Mouse (Mus musculus): Measurements from ENCODE around the gene Arap2. TPM values are rescaled to one million over a fixed set of nuclear protein-coding genes. Genes with fewer than 3 reads are reported as not detected.

The Arap2 gene
- polyA plus RNA-seq, 1 experiment from 2014 or later, result 2.1 TPM

- 95% methylated on average over 3 of the region's 3 CpGs for WGBS
Observed at GRCm38 (mm10) chr5:62574336-62574844, 191.6 kb downstream of the Arap2 start.

More at GRCm38 (mm10) chr5:62574336-62574844, 191.6 kb downstream of the Arap2 start:
- no peaks in the 10 kb centered on the region for H3K36me3 ChIP-seq (replicated peaks)
- no peaks in the 10 kb centered on the region for H3K27me3 ChIP-seq
- H3K4me2 ChIP-seq, result no peak overlapping the region
- H3K4me1 ChIP-seq, result no peaks in the 10 kb centered on the region
- H3K27ac ChIP-seq, result no peak overlapping the region
- ATAC-seq (ENCODE audit: low FRiP score), result no peak
- H3K9me3 ChIP-seq, result no peaks in the 10 kb centered on the region
- no peak overlapping the region for H3K9ac ChIP-seq
- no peak overlapping the region for H3K4me3 ChIP-seq (replicated peaks)

Other genes with a start within 250 kb of the Arap2 start
- gene Dthd1, start 47.7 kb upstream of the Arap2 start, polyA plus RNA-seq (2016; fragmentation: Nextera tagmentation; extraction: Ambion mirVana), result not detected in 2 replicates